Mouse (Mus musculus): Measurements from ENCODE around the gene Gm6217. TPM values are rescaled to one million over a fixed set of nuclear protein-coding genes. Genes with fewer than 3 reads are reported as not detected.

Gene Gm6217
- total RNA-seq, 2 experiments from 2014 or later = not detected

Other genes with a start within 250 kb of the Gm6217 start
- gene Mff, start 206.5 kb downstream of the Gm6217 start, total RNA-seq (2021) = 100 to 1,000 TPM; 128 to 136 TPM
- gene Tm4sf20, start 162.9 kb downstream of the Gm6217 start, total RNA-seq (2021) = not detected
- not detected for gene Gm47791, start 160.2 kb downstream of the Gm6217 start, total RNA-seq (2021)
- gene Agfg1, start 91.9 kb downstream of the Gm6217 start, total RNA-seq (2021) = 10 to 100 TPM; 27.0 to 29.4 TPM
- under 1 TPM in 1 of 2 experiments, not detected in 1; 0.31 TPM for gene A030005L19Rik, start 18.1 kb downstream of the Gm6217 start, total RNA-seq (2021)
- gene A030014E15Rik, start 6.5 kb downstream of the Gm6217 start, total RNA-seq (2021) = not detected
- gene A030003K21Rik, start 12.0 kb upstream of the Gm6217 start, total RNA-seq (2021) = not detected
- gene Gm7544, start 24.6 kb upstream of the Gm6217 start, total RNA-seq (2021) = not detected
- gene Gm47955, start 28.9 kb upstream of the Gm6217 start, total RNA-seq (2021) = not detected
- not detected for gene Gm47959, start 69.1 kb upstream of the Gm6217 start, total RNA-seq (2021)
- under 1 TPM in 1 of 2 experiments, not detected in 1; 0.16 TPM for gene Slc19a3, start 107.0 kb upstream of the Gm6217 start, total RNA-seq (2021)
- gene Krtap28-10, start 111.1 kb upstream of the Gm6217 start, total RNA-seq (2021) = not detected
- gene Gm47969, start 113.5 kb upstream of the Gm6217 start, total RNA-seq (2021) = not detected
- not detected for gene A030005K14Rik, start 128.0 kb upstream of the Gm6217 start, total RNA-seq (2021)
- gene Krtap28-13, start 129.5 kb upstream of the Gm6217 start, total RNA-seq (2021) = not detected
- not detected for gene Ccl20, start 185.4 kb upstream of the Gm6217 start, total RNA-seq (2021)
- gene Daw1, start 228.4 kb upstream of the Gm6217 start, total RNA-seq (2021) = not detected